Mouse (Mus musculus): ENCODE results near the gene Ehf. TPM values are rescaled to one million over a fixed set of nuclear protein-coding genes. Genes with fewer than 3 reads are reported as not detected.

Gene Ehf
- not detected for total RNA-seq (2023)

GRCm38 (mm10) chr2:103303132-103303531, at the start of gene Ehf:
Ehf (minus strand) TSS chr2:103303278.

Other genes with a start within 250 kb of the Ehf start
- 15.6 TPM for gene Pdhx, start 229.8 kb downstream of the Ehf start, total RNA-seq (2023)
- 10.6 TPM for gene Apip, start 229.6 kb downstream of the Ehf start, total RNA-seq (2023)
- not detected for gene Elf5, start 108.4 kb upstream of the Ehf start, total RNA-seq (2023)
- 60.2 TPM for gene Cat, start 181.9 kb upstream of the Ehf start, total RNA-seq (2023)

All from CD8-positive naive resting alpha-beta T cell, adult 57 days (primary cell).